Mouse (Mus musculus): ENCODE measurements around the gene Sergef.

The Sergef gene

GRCm38 (mm10) chr7:46502650-46503049 lies 137.0 kb downstream of the Sergef start:
- no peak for DNase-seq (ENCODE audit: low spot score in 2 of 2)

DNA sequence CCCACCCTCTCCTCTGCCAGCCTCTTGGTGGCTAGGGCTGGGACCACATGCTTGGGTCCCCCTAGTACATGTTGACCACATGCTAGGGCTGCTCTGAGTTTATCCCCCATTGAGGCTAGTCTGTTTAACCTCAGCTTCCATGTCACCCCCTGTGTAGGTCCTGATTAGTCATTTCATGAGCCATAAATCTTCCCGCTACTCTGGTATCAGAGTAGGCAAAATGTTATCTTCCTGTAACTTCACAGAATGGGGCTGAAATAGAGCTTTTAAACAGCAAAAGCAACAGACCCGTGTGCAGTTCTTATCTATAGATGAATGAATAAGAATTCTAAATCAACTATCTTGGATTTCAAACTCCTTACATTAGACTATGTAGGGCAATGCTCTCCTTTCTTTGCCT lies 138.1 kb downstream of the Sergef start:
- DNase-seq (ENCODE audit: low spot score in 2 of 2) = no peak

DNA sequence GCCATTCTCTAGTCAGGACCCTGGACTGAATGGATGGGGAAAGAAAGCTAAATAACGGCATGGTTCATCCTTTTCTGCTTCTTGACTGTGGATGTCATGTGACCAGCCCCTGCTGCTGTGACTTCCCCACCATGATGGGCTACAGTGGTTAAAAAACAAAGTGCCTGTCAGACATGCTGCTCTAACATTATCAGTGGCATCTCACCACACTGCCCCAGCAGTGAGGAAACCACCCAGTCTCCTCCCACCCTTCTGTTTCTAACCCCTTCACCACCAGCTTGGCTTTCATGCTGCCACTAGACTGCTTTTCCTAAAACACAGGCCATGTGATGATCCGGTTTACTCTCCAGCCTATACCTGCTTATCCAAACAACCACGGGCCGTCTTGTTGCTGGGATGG lies 140.0 kb downstream of the Sergef start:
- DNase-seq (ENCODE audit: low spot score in 2 of 2) = no peak

DNA sequence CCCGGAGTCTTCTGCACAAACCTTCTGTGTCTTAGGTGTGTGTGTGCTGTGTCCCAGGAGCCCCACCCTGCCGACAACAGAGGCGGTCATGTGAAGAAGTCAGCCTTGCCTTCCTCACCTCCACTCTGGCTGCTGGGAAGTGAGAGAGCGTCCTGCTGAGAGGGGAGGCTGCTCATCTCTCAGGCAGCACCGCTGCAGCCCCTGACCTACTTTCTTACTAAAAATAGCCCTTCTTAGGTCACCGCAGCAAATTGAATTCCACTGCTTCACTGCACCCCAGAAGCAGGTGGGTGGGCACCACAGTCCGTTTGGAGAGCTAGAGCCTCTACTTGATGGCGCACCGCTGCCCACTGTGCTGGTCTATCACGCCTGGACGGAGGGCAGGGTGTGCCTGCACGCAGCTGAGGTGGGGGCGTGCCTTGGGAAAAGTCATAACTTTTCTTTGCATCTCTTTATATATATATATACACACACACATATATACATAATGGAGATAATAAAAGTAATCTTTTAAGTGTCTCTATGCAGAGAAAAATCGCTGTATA lies 147.4 kb downstream of the Sergef start:
- no peak for DNase-seq (ENCODE audit: low spot score in 2 of 2)

GRCm38 (mm10) chr7:46487354-46487753 lies 152.3 kb downstream of the Sergef start:
- no peak for DNase-seq (ENCODE audit: low spot score in 2 of 2)

DNA sequence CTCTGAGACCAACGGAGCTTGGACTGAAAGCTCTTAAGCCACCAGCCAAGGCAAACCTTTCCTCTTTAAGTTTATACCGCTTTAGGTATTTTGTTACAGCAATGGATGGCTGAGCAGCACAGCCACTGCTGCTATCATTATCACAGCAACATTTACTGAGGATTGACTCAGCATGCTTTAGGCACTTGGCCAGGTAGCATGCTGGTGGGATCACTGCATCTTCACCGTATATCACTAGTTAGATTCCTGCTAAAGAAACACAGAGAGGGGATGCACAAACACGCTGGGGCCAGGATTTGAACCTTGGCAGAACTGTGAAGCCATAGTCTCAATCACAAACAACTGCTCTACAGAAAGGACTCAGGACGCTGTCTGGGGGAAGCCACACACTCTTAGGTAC lies 152.8 kb downstream of the Sergef start:
- no peak for DNase-seq (ENCODE audit: low spot score in 2 of 2)

GRCm38 (mm10) chr7:46484223-46484622 lies 155.4 kb downstream of the Sergef start:
- DNase-seq (ENCODE audit: low spot score in 2 of 2) = no peak

- DNase-seq (ENCODE audit: low spot score in 2 of 2) = no peak
These were observed 156.6 kb downstream of the Sergef start for GRCm38 (mm10) chr7:46483050-46483449.

- DNase-seq (ENCODE audit: low spot score in 2 of 2) = no peak
These were observed 157.5 kb downstream of the Sergef start for GRCm38 (mm10) chr7:46482099-46482531.

GRCm38 (mm10) chr7:46479793-46480192 lies 159.8 kb downstream of the Sergef start:
- DNase-seq (ENCODE audit: low spot score in 2 of 2) = peak; percentile 51 to 52

GRCm38 (mm10) chr7:46477456-46477855 lies 162.2 kb downstream of the Sergef start:
- DNase-seq (ENCODE audit: low spot score in 2 of 2) = no peak

DNA sequence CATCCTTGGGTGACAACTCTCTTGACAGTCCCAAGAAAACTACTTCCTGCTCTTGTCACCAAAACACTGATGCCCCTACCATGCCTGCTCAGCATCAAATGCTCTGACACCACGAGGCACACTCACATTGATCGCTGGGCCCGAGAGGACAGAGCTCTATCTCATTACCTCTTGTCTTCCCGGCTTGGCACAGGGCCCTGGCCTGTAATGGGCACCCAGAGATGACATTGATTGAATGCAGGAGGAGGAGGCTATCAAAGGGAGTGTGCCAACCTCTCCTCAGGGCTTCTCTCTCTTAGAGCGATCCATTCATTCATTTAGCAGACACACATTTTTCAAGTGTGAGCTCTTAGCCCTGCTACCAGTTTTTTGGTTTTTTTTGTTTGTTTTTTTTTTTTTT lies 164.1 kb downstream of the Sergef start:
- peak in 1 of 2 experiments; percentile 47 for DNase-seq (ENCODE audit: low spot score in 2 of 2)

DNA sequence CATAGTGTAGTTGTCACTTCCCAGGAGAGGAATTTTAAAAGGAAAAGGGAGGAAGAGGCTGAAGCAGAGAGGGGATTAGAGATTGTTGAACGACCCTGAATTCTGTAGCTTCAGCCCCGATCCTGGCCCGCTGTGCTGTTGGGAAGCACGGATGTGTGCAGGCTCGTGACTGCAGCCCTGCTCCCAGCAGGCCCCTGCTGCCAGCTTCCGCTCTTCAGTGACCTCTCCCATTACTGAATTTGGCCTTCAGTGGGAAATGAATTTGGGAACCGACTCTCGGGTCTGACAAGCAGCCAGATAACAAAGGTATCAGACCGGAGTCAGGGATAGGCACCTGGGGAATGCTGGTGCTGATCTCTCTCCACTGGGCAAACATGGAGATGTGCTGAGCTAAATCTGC lies 166.5 kb downstream of the Sergef start:
- DNase-seq (ENCODE audit: low spot score in 2 of 2) = no peak

DNA sequence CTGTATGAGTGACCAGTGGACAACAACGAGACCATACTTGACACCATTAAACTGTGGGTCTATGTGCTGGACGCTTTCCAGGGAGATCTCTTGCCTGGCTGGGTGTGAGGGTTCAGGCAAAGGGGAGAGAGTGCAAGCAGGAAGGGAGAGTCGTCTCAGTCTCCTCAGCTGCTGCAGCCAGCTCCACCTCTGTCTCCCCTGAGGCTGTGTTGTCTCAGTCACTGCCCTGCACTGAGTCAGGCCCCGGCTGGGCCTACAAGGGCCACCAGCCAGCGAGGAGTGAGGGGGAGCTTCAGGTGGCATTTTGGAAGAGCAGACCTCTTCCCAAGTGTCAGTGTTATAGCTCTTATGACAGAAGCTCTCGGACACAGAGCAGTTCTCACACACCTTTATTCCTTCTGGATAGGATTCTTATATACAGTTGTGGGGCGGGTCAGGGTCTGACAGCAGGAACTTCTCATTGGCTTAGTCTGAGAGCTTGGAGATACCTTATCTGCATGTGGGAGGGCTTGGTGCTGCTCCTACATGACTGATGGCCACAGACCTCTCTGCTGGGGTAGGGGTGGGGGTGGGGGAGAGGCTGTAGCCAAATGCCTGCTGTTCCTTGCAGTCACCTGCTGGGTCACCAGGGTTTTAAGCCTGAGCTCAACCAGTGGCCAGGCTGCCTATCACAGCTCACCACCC lies 168.4 kb downstream of the Sergef start:
- no peak for DNase-seq (ENCODE audit: low spot score in 2 of 2)

- no peak for DNase-seq (ENCODE audit: low spot score in 2 of 2)
These were observed 170.1 kb downstream of the Sergef start for GRCm38 (mm10) chr7:46469542-46469941.

DNA sequence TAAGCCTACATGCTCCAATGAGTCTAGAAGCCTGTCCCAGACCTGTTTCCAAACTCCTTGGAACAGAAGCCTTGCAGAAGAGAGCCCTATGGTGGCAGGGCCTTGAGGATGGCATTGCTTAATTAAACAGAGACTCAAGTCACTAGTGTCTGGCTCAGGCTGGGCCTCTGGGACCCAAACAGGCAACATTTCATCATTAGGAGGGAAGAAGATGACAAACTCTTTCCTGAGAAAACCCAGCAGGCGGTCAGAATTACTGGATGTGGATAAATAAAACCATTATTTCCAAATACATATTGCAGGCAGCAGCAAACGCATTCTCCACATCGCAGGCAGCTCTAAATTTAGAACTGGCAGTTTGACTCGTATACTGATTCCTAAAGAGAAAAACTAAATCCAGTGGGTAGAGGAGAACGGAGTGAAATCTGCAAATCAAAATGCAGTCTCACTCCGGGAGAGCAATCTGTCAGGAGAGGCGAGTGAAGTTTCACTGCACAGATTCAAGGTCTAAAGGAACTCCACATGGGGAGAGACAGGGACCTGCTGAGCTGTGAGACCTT lies 173.1 kb downstream of the Sergef start:
- DNase-seq (ENCODE audit: low spot score in 2 of 2) = peak in 1 of 2 experiments; percentile 55

DNA sequence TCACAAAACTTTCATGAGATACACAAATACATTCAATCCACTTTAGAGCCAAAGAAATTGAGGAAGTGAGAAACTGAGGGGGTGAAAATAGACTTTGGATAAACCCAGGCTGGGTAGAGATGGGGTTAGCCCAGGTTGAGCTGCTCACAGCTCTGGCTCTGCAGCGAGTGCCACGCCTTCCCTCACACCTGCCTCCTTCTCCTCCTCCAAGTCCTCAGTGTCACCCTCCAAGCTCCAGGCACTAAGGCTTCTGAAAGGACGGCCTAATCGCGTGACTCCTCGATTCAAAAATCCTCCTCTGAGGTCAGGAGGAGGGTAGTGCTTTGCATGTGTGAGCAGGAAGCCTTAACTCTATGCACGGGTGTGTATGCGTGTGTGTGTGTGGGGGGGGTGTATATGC lies 176.5 kb downstream of the Sergef start:
- no peak for DNase-seq (ENCODE audit: low spot score in 2 of 2)

DNA sequence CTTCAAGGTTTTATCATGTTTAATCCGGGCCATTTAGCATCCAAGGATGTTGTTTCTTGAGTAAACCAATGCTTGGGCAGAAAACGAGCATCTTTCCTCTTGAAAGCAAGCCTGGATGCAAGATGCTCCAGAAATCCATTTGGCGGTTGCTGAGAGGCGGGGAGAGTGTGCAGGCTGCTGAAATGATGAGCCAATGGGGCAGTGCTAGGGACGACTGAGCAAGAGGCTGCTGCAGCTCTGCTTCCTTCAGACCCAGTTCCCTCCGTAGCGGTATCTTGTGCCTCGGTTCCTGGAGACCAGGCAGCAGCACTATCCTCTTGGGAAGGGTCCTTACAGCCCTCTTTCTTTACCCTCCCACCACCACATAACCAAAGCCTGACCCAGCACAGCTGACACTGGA lies 177.3 kb downstream of the Sergef start:
- peak in 1 of 2 experiments; percentile 50 for DNase-seq (ENCODE audit: low spot score in 2 of 2)

DNA sequence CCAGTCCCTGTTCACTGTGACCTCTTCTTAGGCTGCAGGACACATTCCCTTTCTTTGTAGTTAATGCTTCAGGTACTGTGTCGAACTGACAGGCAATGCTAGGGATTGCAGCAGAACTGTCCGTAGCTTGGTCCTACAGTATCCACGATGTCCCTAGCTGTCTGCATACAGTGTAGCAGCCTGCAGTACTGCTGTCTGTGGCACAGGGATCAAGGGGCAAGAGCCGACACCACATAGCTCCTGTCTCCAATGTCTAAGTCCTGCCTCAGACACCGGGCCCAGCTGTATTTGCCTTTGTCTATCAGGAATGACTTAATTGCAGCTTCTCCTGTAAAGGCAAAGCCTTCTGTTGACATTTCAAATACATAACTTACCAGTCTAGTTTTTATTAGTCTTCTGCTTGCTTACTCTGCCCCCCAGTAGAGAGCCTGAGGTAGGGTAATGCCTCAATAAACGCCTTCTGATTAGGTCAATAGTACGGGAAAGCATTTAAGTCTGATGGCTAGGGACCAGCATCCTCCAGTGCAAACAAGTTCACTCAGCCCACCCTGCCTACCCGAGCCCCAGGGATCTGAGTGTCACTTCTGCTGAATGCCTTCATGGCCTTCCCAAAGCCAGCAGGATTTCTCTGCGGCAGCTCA lies 179.9 kb downstream of the Sergef start:
- DNase-seq (ENCODE audit: low spot score in 2 of 2) = no peak

DNA sequence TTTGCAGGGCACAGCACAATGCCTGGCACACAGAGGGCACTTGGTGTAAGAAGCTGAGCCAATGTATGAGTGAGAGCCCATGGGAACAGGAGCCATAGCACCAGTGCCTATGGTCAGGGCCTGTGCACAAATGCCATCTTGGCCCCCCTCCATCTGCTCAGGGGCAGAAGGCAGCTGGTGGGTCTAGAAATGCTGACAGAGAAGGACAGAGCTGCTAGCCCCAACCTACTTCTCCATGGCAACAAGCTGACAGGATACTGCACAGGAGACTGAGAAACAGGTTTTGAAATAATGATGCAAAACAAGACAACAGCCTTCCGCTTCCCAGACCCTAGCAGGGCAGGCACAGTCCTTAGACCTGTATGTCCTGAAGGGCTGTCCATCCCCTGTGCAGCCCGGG lies 180.4 kb downstream of the Sergef start:
- DNase-seq (ENCODE audit: low spot score in 2 of 2) = no peak

GRCm38 (mm10) chr7:46457889-46458288 lies 181.7 kb downstream of the Sergef start:
- DNase-seq (ENCODE audit: low spot score in 2 of 2) = no peak

DNA sequence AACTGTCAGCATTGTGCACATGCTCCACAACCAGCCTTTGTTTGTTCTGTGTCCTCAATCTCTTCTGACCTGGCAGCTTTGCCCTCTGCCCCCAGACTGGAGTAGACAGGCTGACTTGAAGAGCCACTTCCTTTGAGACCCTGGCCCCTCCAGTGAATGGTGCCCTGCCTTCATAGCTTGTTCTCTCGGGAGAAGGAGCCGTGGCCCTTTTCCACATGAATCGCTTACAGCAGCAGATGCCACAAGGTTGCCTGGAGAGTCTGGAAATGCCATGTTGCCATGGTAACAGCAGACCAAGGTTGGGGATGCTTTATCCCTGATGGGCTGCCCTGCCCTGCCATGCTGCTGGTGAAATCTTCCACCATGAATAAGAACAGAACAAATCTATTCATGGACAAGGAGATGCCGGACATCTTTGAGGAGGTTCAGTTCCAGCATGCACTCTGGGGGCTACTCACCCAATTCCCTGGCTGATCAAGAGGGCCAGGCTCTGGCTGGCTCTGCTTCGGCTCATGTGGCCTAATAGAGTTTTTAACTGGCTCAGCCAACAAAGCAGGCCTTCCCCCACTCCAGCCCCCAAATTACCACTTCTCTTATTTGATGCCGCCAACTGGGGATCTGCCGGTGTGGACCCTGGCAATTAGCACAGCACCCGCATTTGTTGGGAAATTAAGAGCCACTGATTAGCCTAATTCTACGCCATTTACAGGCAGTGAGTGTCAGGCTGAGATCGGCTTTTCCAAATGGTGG lies 185.5 kb downstream of the Sergef start:
- peak; percentile 57 to 71 for DNase-seq (ENCODE audit: low spot score in 2 of 2)
